Mouse (Mus musculus) kidney, adult 2 months (tissue): Measurements from ENCODE around the gene Gm7694.

ENCODE experiments used
- CTCF ChIP-seq: fragments of 200-500 bp; conservative IDR thresholded peaks from 2 replicates; pipeline ENCODE4 v1.5.1; 2011; ENCODE audit warnings: low read depth, mild to moderate bottlenecking, control low read depth, low read length, moderate library complexity, mixed read lengths; ENCODE audit not compliant: insufficient read depth, insufficient read length
- POLR2A ChIP-seq: fragments of 200-500 bp; IDR thresholded peaks from one replicate; pipeline ENCODE4 v1.6.1; 2011; ENCODE audit warnings: low read depth, low read length, control low read depth

GRCm38 (mm10) chr1:170343906-170344305 is 37.8 kb upstream of the Gm7694 start:
- TF ChIP-seq CTCF: no peak
- no peak for TF ChIP-seq POLR2A
